Mouse (Mus musculus): ENCODE data around the gene Lmna. TPM values are rescaled to one million over a fixed set of nuclear protein-coding genes. Genes with fewer than 3 reads are reported as not detected.

The Lmna gene
- 79.1 and 80.0 TPM in 2 replicates for polyA plus RNA-seq (2015; fragmentation: Nextera tagmentation; extraction: Ambion mirVana)

DNA sequence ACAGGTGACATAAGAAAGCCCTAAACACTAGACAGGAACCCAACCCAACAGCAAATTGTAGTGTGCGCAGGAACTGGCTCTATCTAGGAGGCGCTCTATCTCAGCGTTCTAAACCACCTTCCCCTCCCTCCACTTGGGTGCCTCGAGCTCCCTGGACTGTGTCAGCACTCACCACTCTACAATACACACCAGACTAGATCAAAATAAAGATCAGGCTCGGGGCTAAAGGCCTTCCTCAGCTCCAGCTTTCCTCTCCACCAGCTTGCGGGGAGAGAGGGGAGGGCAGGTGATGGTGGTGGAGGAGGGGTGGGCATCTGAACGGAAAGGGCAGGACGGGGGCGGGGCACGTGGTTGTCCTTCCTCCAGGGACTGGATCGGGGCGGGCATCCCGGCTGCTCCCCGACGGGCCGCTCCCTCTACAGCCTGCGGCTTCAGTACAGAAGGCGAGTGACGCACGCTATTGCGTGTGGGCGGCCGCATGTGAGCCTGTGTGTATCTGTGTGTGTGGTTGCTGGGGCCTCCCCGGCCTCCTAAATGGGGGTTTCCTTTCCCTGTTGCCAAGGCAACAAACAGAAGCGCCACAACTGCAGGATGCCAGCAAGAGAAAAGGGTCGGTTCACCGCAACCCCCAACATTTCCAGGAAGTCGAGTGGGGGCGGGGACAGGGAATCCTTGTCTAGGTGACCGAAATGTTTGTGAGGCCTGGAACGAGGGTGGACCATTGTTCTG, at the start of gene Lmna:
Gene Lmna, minus strand, starts transcription at position 265 of the 729 bp plus-strand sequence.

DNA sequence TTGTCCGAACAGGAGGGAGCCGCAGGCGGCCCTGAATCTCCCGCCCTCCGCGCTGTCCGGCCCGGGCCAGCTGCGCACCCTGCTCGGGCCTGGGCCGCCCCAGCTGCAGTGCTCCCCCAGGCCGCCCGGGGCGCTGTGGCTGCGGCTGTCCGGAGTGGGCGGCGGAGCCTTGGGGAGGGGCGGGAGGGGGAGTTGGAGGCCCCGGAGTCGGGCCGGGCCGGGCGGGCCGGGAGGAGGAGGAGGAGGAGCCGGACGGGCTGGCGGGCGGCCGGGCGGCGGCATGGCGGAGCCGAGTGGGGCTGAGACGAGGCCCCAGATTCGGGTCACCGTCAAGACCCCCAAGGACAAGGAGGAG, 43.7 kb upstream of the Lmna start, which contains the start of gene Ubqln4:
Gene Ubqln4, plus strand, starts transcription at position 234 of the 355 bp plus-strand sequence.

DNA sequence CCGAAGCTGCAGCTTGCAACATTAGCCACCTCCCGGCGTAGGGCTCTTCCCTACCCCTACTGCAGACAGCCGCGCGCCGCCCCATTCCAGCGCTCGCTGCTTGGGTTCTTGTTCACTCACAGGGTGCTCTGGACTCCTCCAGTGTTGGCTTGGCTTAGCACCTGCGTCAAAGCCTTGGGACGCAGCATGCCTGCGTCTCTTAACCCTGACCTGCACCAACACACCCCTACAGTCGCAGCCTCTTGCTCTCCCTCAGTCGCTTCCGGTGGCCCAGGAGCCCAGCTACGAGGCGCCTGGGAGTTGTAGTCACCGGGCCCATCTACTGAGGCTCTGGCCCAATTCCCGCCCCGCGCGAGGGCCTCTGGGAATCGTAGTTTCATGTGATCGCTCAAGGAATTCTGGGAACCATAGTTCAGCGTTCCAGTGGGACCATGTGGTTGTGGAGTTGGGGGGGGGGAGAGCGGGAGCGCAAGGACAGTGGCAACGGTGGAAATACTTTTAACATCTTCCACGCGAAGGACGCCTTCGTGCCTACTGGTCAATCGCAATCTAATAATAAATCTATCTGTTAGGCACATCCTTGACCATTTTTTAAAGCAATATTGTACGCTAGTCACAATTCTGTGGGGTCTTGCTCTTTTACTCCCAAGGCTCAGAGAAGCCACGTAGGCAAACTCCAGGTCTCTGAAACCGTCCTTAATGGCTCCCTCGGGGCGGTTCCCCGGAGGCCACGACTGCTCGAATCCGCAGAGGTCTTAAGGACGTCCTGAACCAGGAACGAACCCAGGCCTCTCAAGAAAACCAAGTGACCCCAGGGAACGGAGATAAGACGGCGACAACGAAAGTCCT, 43.1 kb upstream of the Lmna start, which contains the start of gene Lamtor2:
Gene Lamtor2, minus strand, starts transcription at position 399 of the 849 bp plus-strand sequence.

DNA sequence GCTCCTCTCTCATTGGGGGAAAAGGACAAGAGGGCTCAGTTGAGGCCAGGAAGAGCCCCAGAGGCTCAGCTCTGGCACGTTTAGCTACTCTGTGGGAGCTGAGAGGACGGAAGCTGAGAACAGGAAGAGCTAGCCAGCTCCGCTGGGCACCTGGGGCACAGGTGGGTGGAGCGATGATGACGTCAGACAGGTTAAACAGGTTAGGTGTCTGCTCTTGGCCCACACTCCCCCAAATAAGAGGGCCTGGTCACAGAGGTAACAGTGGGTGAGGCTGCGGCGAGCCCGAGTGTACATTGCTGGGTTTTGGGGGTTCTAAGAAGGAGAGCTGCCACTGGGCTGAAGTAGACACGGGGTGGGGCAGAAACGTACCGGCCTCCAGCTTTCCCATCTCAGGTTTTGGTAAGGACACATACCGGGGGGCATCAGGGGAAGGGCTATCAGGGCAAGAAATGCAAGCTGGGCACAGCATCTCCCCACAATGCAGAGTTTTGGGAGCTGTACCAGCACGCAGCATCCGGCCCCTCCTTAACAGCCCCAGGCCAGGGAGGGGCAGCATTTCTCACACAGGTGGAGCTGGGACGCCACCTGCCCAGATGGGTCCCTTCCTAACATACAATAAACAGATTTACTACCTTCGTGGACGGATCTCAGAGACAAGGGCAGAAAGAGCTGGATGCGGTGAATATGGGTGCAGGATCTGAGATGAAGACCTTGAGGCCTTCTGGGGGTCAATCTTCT, 38.6 kb upstream of the Lmna start, which contains the start of gene Rab25:
Gene Rab25, minus strand, starts transcription at position 121 of the 738 bp plus-strand sequence.

DNA sequence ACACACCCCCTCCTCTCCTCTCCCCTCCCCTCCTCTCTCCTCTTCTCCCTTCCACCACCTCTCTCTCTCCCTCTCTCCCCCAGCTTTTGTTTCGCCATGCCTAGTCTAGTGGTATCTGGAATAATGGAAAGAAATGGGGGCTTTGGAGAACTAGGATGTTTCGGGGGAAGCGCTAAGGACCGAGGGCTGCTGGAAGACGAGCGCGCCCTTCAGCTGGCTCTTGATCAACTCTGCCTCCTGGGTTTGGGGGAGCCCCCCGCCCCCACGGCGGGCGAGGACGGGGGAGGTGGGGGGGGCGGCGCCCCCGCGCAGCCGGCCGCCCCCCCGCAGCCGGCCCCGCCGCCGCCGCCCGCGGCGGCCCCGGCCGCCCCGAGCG, 22.5 kb upstream of the Lmna start, which contains the start of gene Mex3a:
Gene Mex3a, plus strand, starts transcription at position 97 of the 376 bp plus-strand sequence.

DNA sequence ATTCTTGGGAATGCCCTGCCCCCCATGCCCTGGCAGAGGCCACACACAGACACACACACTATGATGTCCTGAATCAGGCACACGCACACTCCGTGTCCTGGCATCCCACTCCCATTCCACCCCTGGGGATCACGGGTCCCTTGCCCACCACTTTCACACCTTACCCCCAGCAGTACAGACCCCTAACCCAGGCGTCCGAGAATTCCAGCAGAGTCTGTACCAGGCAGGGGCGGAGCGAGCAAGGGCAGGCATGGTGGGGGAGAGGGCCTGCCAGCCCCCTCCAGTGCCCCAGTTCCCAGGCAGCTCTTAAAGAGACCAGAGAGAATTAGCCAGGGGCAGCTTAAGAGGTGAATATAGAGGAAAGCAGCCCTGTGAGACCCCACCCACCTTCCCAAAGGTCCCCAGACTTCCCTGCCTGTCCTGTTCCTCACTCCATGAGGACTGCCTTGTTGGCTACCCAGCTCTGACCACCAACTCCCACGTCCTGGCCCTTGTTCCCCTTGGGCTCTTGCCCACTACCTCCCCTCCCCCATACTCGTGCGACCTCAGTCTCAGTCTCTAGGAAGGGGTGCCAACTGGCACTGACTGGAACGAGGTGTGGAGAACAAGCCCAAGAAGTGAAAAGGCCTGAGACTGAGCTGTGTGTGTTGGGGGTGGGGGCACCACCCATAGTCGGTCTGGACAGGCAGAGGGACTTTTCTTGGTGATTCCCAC, 48.6 kb downstream of the Lmna start, which contains the start of gene Sema4a:
Gene Sema4a, minus strand, starts transcription at position 200 of the 714 bp plus-strand sequence.

MicroRNAs encoded within 50 kb of the gene (microRNA counts, 519-probe panel; counts per million panel counts)
- microRNA mmu-miR-1905, result 40.5 counts per million

Small RNAs within 50 kb of the gene (microRNA-seq; reads per million reads assigned to microRNA genes)
- gene Mir1905 (not detected), gene Mir7011 (not detected)

Other genes with a start within 250 kb of the Lmna start
- gene Gm38392, start 222.7 kb downstream of the Lmna start, polyA plus RNA-seq (2015; fragmentation: Nextera tagmentation; extraction: Ambion mirVana), result 0.39 and 0.50 TPM in 2 replicates
- 10.7 and 12.6 TPM in 2 replicates for gene Tsacc, start 213.0 kb downstream of the Lmna start, polyA plus RNA-seq (2015; fragmentation: Nextera tagmentation; extraction: Ambion mirVana)
- 350 and 357 TPM in 2 replicates for gene Cct3, start 212.8 kb downstream of the Lmna start, polyA plus RNA-seq (2015; fragmentation: Nextera tagmentation; extraction: Ambion mirVana)
- gene Glmp, start 184.9 kb downstream of the Lmna start, polyA plus RNA-seq (2015; fragmentation: Nextera tagmentation; extraction: Ambion mirVana), result 132 and 139 TPM in 2 replicates
- gene Tmem79, start 173.8 kb downstream of the Lmna start, polyA plus RNA-seq (2015; fragmentation: Nextera tagmentation; extraction: Ambion mirVana), result 1.5 TPM in 2 replicates
- gene Smg5, start 173.7 kb downstream of the Lmna start, polyA plus RNA-seq (2015; fragmentation: Nextera tagmentation; extraction: Ambion mirVana), result 37.5 and 39.9 TPM in 2 replicates
- gene Paqr6, start 145.4 kb downstream of the Lmna start, polyA plus RNA-seq (2015; fragmentation: Nextera tagmentation; extraction: Ambion mirVana), result 8.0 and 11.4 TPM in 2 replicates
- gene Bglap3, start 137.2 kb downstream of the Lmna start, polyA plus RNA-seq (2015; fragmentation: Nextera tagmentation; extraction: Ambion mirVana), result not detected in 2 replicates
- 1.4 and 1.5 TPM in 2 replicates for gene Bglap2, start 131.3 kb downstream of the Lmna start, polyA plus RNA-seq (2015; fragmentation: Nextera tagmentation; extraction: Ambion mirVana)
- gene Bglap, start 125.5 kb downstream of the Lmna start, polyA plus RNA-seq (2015; fragmentation: Nextera tagmentation; extraction: Ambion mirVana), result 2.0 and 2.5 TPM in 2 replicates
- gene Pmf1, start 99.6 kb downstream of the Lmna start, polyA plus RNA-seq (2015; fragmentation: Nextera tagmentation; extraction: Ambion mirVana), result 29.2 and 33.8 TPM in 2 replicates
- gene Slc25a44, start 84.8 kb downstream of the Lmna start, polyA plus RNA-seq (2015; fragmentation: Nextera tagmentation; extraction: Ambion mirVana), result 31.5 and 36.8 TPM in 2 replicates
- gene Sema4a, start 48.8 kb downstream of the Lmna start, polyA plus RNA-seq (2015; fragmentation: Nextera tagmentation; extraction: Ambion mirVana), result 27.0 and 28.0 TPM in 2 replicates
- gene Mex3a, start 22.4 kb upstream of the Lmna start, polyA plus RNA-seq (2015; fragmentation: Nextera tagmentation; extraction: Ambion mirVana), result 7.9 and 10.1 TPM in 2 replicates
- 0.57 and 0.69 TPM in 2 replicates for gene Rab25, start 38.3 kb upstream of the Lmna start, polyA plus RNA-seq (2015; fragmentation: Nextera tagmentation; extraction: Ambion mirVana)
- gene Lamtor2, start 43.1 kb upstream of the Lmna start, polyA plus RNA-seq (2015; fragmentation: Nextera tagmentation; extraction: Ambion mirVana), result 178 and 194 TPM in 2 replicates
- gene Ubqln4, start 43.8 kb upstream of the Lmna start, polyA plus RNA-seq (2015; fragmentation: Nextera tagmentation; extraction: Ambion mirVana), result 29.3 and 34.0 TPM in 2 replicates
- 189 and 202 TPM in 2 replicates for gene Ssr2, start 65.9 kb upstream of the Lmna start, polyA plus RNA-seq (2015; fragmentation: Nextera tagmentation; extraction: Ambion mirVana)
- gene Arhgef2, start 96.0 kb upstream of the Lmna start, polyA plus RNA-seq (2015; fragmentation: Nextera tagmentation; extraction: Ambion mirVana), result 53.1 and 58.9 TPM in 2 replicates
- not detected in 2 replicates for gene Rxfp4, start 143.2 kb upstream of the Lmna start, polyA plus RNA-seq (2015; fragmentation: Nextera tagmentation; extraction: Ambion mirVana)
- 53.2 and 62.6 TPM in 2 replicates for gene Khdc4, start 175.8 kb upstream of the Lmna start, polyA plus RNA-seq (2015; fragmentation: Nextera tagmentation; extraction: Ambion mirVana)
- gene Rit1, start 206.9 kb upstream of the Lmna start, polyA plus RNA-seq (2015; fragmentation: Nextera tagmentation; extraction: Ambion mirVana), result 71.7 and 73.6 TPM in 2 replicates